8 mouse cellular contexts compared by ENCODE assay signal in the genomic region with DNA sequence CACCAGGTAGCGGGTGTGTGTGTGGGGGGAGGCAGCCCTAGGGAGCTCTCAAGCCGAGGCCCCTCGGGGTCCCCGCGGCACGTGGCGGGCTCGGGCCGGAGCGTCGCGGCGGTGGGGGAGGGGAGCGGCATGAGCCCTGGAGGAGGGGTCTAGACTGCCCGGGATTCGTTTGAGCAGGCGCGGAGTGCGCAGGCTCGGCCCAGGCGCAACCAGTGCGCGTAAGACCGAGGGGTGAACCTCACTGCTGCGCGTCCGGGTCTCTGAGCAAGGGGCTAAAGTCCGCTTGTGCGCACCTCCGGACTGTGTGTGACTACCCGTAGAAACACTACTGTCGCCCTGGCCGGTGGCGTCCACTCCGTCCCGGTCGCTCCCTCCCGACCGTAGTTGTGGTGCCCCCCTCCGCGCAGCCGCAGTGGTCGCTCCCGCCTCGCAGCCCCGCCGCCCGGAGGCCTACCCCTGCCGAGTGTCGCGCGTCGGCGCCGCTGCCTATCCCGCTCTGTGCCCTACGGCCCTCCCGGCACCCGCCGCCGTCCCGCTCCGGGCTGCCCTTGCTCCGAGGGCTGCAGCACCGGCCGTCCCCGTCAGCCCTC. TPM values are rescaled to one million over a fixed set of nuclear protein-coding genes. Genes with fewer than 3 reads are reported as not detected.
DNase-seq lines count a peak whose midpoint lies in the region; ATAC-seq lines count a peak whose summit lies in the region.

Gene Hdac2, plus strand, starts transcription at position 459 of the 590 bp plus-strand sequence.

- ATAC-seq in forebrain, embryonic 11.5 days (replicated peaks; ENCODE audit: low FRiP score), result peak; percentile 98
- ATAC-seq in heart, embryonic 16.5 days (replicated peaks; ENCODE audit: extremely low read depth, insufficient read depth, low FRiP score), result peak; percentile 97
- ATAC-seq in liver, embryonic 15.5 days (ENCODE audit: insufficient read depth), result peak; percentile 94
- peak; percentile 98 for ATAC-seq in neural tube, embryonic 12.5 days (ENCODE audit: low FRiP score, low read depth)

- peak within 1 kb of the TSS; percentile 66 for H3K4me2 ChIP-seq in forebrain, embryonic 11.5 days (ENCODE audit: low read depth, low read length, severe bottlenecking)
- peak within 1 kb of the TSS; percentile 79 for H3K4me2 ChIP-seq in heart, embryonic 16.5 days (ENCODE audit: low read depth, low read length)
- peak within 1 kb of the TSS; percentile 90 for H3K4me2 ChIP-seq in liver, embryonic 15.5 days
- H3K4me2 ChIP-seq in neural tube, embryonic 12.5 days (replicated peaks), result peak within 1 kb of the TSS; percentile 62

- H3K27me3 ChIP-seq in forebrain, embryonic 11.5 days (ENCODE audit: control insufficient read depth, insufficient read depth, low read length), result peaks cover 2% of the 10 kb centered on the region; the same call in 1 of the 2 replicates
- H3K27me3 ChIP-seq in heart, embryonic 16.5 days (ENCODE audit: control insufficient read depth, insufficient read depth, low read length), result no peaks in the 10 kb centered on the region
- H3K27me3 ChIP-seq in liver, embryonic 15.5 days, result no peaks in the 10 kb centered on the region
- H3K27me3 ChIP-seq in neural tube, embryonic 12.5 days (replicated peaks), result no peaks in the 10 kb centered on the region

- no peaks in the 10 kb centered on the region for H3K4me1 ChIP-seq in forebrain, embryonic 11.5 days (replicated peaks; ENCODE audit: control insufficient read depth, insufficient read depth, low read length)
- H3K4me1 ChIP-seq in heart, embryonic 16.5 days (ENCODE audit: control insufficient read depth, insufficient read depth, low read length), result peaks cover 19% of the 10 kb centered on the region
- H3K4me1 ChIP-seq in liver, embryonic 15.5 days (replicated peaks), result peaks cover 22% of the 10 kb centered on the region
- peaks cover 13% of the 10 kb centered on the region; the same call in 1 of the 2 replicates for H3K4me1 ChIP-seq in neural tube, embryonic 12.5 days

- H3K27ac ChIP-seq in forebrain, embryonic 11.5 days (ENCODE audit: low read depth, low read length), result peak within 1 kb of the TSS; percentile 97
- peak within 1 kb of the TSS; percentile 98 for H3K27ac ChIP-seq in heart, embryonic 16.5 days (ENCODE audit: low read length)
- peak within 1 kb of the TSS; percentile 89 for H3K27ac ChIP-seq in liver, embryonic 15.5 days (replicated peaks)
- peak within 1 kb of the TSS; percentile 99 for H3K27ac ChIP-seq in neural tube, embryonic 12.5 days

- H3K9ac ChIP-seq in forebrain, embryonic 11.5 days (ENCODE audit: low read length), result peak within 1 kb of the TSS; percentile 98
- H3K9ac ChIP-seq in heart, embryonic 16.5 days (ENCODE audit: low read length), result peak within 1 kb of the TSS; percentile 94
- H3K9ac ChIP-seq in liver, embryonic 15.5 days, result peak within 1 kb of the TSS; percentile 91
- H3K9ac ChIP-seq in neural tube, embryonic 12.5 days, result peak within 1 kb of the TSS; percentile 99

- peak; percentile 74 to 75 for DNase-seq in CD8-positive naive resting alpha-beta T cell, adult 2 months (ENCODE audit: low read depth in 2 of 2, low spot score in 2 of 2)
- DNase-seq in c-Kit-positive CD71-negative TER-119-negative erythroid progenitor cells, embryonic 14.5 days (ENCODE audit: low read depth), result peak; percentile 50
- DNase-seq in forebrain, embryonic 11.5 days (ENCODE audit: low spot score), result peak; percentile 93
- peak; percentile 84 to 92 for DNase-seq in kidney, postnatal 36 days
- DNase-seq in telencephalon, adult 2 months (ENCODE audit: low read depth, low spot score), result peak; percentile 67

- peaks cover 3% of the 10 kb centered on the region; the same call in 1 of the 2 replicates for H3K9me3 ChIP-seq in forebrain, embryonic 11.5 days (ENCODE audit: control insufficient read depth, low read length)
- H3K9me3 ChIP-seq in heart, embryonic 16.5 days (replicated peaks; ENCODE audit: control insufficient read depth, low read length), result no peaks in the 10 kb centered on the region; the same call in 1 of the 2 replicates
- H3K9me3 ChIP-seq in liver, embryonic 15.5 days (replicated peaks), result no peaks in the 10 kb centered on the region
- no peaks in the 10 kb centered on the region for H3K9me3 ChIP-seq in neural tube, embryonic 12.5 days

- peaks cover 2% of the 10 kb centered on the region; the same call in 1 of the 2 replicates for H3K36me3 ChIP-seq in forebrain, embryonic 11.5 days (ENCODE audit: control insufficient read depth, insufficient read depth, low read length)
- H3K36me3 ChIP-seq in heart, embryonic 16.5 days (ENCODE audit: control insufficient read depth, insufficient read depth), result no peaks in the 10 kb centered on the region
- no peaks in the 10 kb centered on the region for H3K36me3 ChIP-seq in liver, embryonic 15.5 days (replicated peaks)
- H3K36me3 ChIP-seq in neural tube, embryonic 12.5 days, result no peaks in the 10 kb centered on the region

- H3K4me3 ChIP-seq in forebrain, embryonic 11.5 days (ENCODE audit: low read depth, low read length), result peak within 1 kb of the TSS; percentile 96
- peak within 1 kb of the TSS; percentile 84 for H3K4me3 ChIP-seq in heart, embryonic 16.5 days (ENCODE audit: low read length)
- H3K4me3 ChIP-seq in liver, embryonic 15.5 days (replicated peaks), result peak within 1 kb of the TSS; percentile 92
- H3K4me3 ChIP-seq in neural tube, embryonic 12.5 days, result peak within 1 kb of the TSS; percentile 100

- under 1% methylated on average over 54 of the region's 67 CpGs for WGBS in forebrain, embryonic 11.5 days
- under 1% methylated on average over 67 of the region's 67 CpGs for WGBS in heart, embryonic 16.5 days
- under 1% methylated on average over 63 of the region's 67 CpGs for WGBS in liver, embryonic 15.5 days (ENCODE audit: insufficient replicate concordance)
- WGBS in neural tube, embryonic 12.5 days, result under 1% methylated on average over 67 of the region's 67 CpGs

RNA-seq across cellular contexts. Expression of gene Hdac2, which starts in this region (rescaled TPM):
- polyA plus RNA-seq in forebrain, embryonic 11.5 days (2014; fragmentation: Nextera tagmentation; extraction: Ambion mirVana), result 403 and 409 TPM in 2 replicates
- 143 and 163 TPM in 2 replicates for polyA plus RNA-seq in heart, embryonic 16.5 days (2015; fragmentation: Nextera tagmentation; extraction: Ambion mirVana)
- 44.8 and 47.3 TPM in 2 replicates for polyA plus RNA-seq in liver, embryonic 15.5 days (2015; fragmentation: Nextera tagmentation; extraction: Ambion mirVana)
- 475 and 492 TPM in 2 replicates for polyA plus RNA-seq in neural tube, embryonic 12.5 days (2016; fragmentation: Nextera tagmentation; extraction: Ambion mirVana)

Comparison
In these comparisons a context has a peak if more than half of its experiments do, and no peak if none do; other contexts are left out.
1. Peak in every context shown above with its lines: DNase-seq, ATAC-seq, H3K4me3 ChIP-seq and H3K27ac ChIP-seq.